Mouse (Mus musculus) kidney, postnatal 0 days (tissue): ENCODE results near the gene Micu1. TPM values are rescaled to one million over a fixed set of nuclear protein-coding genes. Genes with fewer than 3 reads are reported as not detected.

Experiments used
- ATAC-seq: fragments of 200-750 bp; cut with Nextera tagmentation; replicated peaks from 2 replicates; pipeline ENCODE4 v1.8.0; 2017; ENCODE audit warnings: low read depth, moderate number of reproducible peaks, moderate TSS enrichment, moderate library complexity; ENCODE audit not compliant: low FRiP score
- DNase-seq: peaks from one replicate; pipeline ENCODE4 v3.0.0-alpha.2; 2016; ENCODE audit warnings: low spot score
- H3K27ac ChIP-seq: fragments of 300-500 bp; sonication (generic); 2 replicates; pipeline ENCODE4 v1.5.1; 2014; ENCODE audit warnings: mild to moderate bottlenecking
- H3K27me3 ChIP-seq: fragments of 300-500 bp; sonication (generic); 2 replicates; pipeline ENCODE4 v1.6.1; 2014; ENCODE audit warnings: low read length, mixed read lengths; ENCODE audit not compliant: insufficient read depth
- H3K36me3 ChIP-seq: fragments of 300-500 bp; sonication (generic); 2 replicates; pipeline ENCODE4 v1.6.1; 2014; ENCODE audit warnings: low read length, mixed read lengths; ENCODE audit not compliant: insufficient read depth
- H3K4me1 ChIP-seq: fragments of 300-500 bp; sonication (generic); replicated peaks from 2 replicates; pipeline ENCODE4 v1.6.1; 2014; ENCODE audit warnings: antibody characterized with exemption, low read length, mixed read lengths; ENCODE audit not compliant: insufficient read depth
- H3K4me2 ChIP-seq: fragments of 300-500 bp; sonication (generic); 2 replicates; pipeline ENCODE4 v1.6.1; 2014; ENCODE audit warnings: mild to moderate bottlenecking, low read length, moderate library complexity, mixed read lengths
- H3K4me3 ChIP-seq: fragments of 300-500 bp; sonication (generic); replicated peaks from 2 replicates; pipeline ENCODE4 v1.5.1; 2014; ENCODE audit warnings: low read depth, low read length
- H3K9ac ChIP-seq: fragments of 300-500 bp; sonication (generic); 2 replicates; pipeline ENCODE4 v1.6.1; 2014; ENCODE audit warnings: low read depth, low read length
- H3K9me3 ChIP-seq: fragments of 300-500 bp; sonication (generic); replicated peaks from 2 replicates; pipeline ENCODE4 v1.6.1; 2016; ENCODE audit warnings: low read length, inconsistent platforms, mixed read lengths
- CTCF ChIP-seq: IDR thresholded peaks from 2 replicates; pipeline ENCODE4 v1.5.1; 2016; ENCODE audit warnings: antibody characterized with exemption, low read depth, mild to moderate bottlenecking, moderate library complexity
- WGBS: fragments of 180-500 bp; shearing (Covaris S2); extraction: QIAGEN DNeasy Blood & Tissue Kit; methylation state at CpG from one replicate; pipeline ENCODE4 v1.1.7; 2014; 5-methylcytosine and 5-hydroxymethylcytosine counted together
- polyA plus RNA-seq: library from polyadenylated mRNA; unstranded; fragments of >200 nt; fragmentation: Nextera tagmentation; extraction: Ambion mirVana; gene quantifications from 2 replicates; pipeline ENCODE4 v1.2.1, GENCODE M21; 2015

Micu1 gene
- polyA plus RNA-seq, 1 experiment from 2014 or later: 60.9 TPM

DNA sequence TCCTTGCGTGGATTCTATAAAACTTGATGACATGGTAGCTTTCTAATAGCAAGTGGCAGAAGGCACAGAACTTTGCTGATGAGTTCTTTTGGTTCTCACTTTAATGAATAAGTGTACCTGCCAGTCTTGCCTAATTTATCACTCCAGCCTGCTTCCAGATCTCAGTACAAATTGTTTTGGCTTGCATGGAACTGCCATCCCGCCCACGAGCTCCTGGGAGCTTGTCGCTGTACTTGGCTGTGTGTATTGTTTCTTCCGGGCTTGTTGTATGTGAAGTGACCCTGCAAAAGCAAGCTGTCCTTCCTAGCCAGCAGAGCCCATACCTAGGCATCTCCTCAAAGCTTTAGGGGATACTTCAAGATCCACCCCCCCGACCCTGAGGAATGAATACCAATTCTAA, 114.3 kb downstream of the Micu1 start:
- no peaks in the 10 kb centered on the region for H3K4me1 ChIP-seq
- no peak for TF ChIP-seq CTCF
- no peaks in the 10 kb centered on the region for H3K27me3 ChIP-seq
- H3K4me2 ChIP-seq: no peak overlapping the region
- WGBS: 74% methylated on average over 6 of the region's 6 CpGs
- H3K9me3 ChIP-seq: no peaks in the 10 kb centered on the region
- DNase-seq: no peak
- H3K36me3 ChIP-seq: no peaks in the 10 kb centered on the region
- H3K9ac ChIP-seq: no peak overlapping the region
- H3K27ac ChIP-seq: no peak overlapping the region
- ATAC-seq: no peak
- no peak overlapping the region for H3K4me3 ChIP-seq

DNA sequence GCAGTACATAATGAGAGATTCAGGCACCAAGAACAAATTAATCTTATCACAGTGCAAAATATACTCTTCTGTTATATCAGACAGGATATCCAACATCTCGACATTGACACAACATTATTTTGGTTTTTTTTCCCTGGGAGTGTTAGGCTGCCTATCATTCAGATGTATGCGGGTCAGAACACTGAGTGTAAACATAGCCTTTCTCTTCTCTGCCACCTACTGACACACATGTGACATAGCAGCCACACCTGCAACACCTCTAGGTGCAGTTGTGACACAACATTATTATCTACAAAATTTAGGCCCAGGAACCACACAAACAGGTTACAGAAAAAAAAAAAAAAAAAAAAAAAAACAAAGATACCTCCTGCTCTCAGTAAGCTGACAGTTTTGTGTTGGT, 115.3 kb downstream of the Micu1 start:
- Histone ChIP-seq H3K4me1 (no peaks in the 10 kb centered on the region), H3K27me3 (no peaks in the 10 kb centered on the region)

DNA sequence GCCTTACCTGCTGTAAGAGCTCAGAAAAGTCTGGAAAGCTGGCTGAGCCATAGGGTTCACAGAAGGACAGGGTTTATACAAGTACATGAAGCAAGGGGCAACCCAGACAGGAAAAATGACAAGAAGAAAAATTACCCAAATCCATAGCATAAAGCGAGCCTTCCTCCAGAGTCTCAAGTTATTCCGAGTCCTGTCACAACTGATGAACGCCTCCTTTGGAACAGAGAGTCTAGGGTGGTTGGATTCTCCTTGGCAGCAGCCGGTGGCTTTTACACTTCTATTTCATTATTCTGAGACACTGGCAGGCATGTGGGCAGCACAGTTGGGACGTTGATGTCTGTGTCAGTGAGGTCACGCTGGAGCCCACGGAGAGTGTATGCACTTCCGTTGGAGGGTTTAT, 115.7 kb downstream of the Micu1 start:
- H3K9me3 ChIP-seq: no peaks in the 10 kb centered on the region
- H3K4me2 ChIP-seq: no peak overlapping the region
- no peaks in the 10 kb centered on the region for H3K4me1 ChIP-seq
- H3K27me3 ChIP-seq: no peaks in the 10 kb centered on the region
- H3K27ac ChIP-seq: no peak overlapping the region
- H3K4me3 ChIP-seq: no peak overlapping the region
- H3K9ac ChIP-seq: no peak overlapping the region
- 72% methylated on average over 8 of the region's 8 CpGs for WGBS
- ATAC-seq (no peak), DNase-seq (no peak)
- no peaks in the 10 kb centered on the region for H3K36me3 ChIP-seq
- no peak for TF ChIP-seq CTCF

More for the DNA sequence above, 115.3 kb downstream of the Micu1 start:
- Histone ChIP-seq H3K4me2 (no peak overlapping the region), H3K9me3 (no peaks in the 10 kb centered on the region), H3K4me3 (no peak overlapping the region), H3K27ac (no peak overlapping the region), H3K9ac (no peak overlapping the region), H3K36me3 (no peaks in the 10 kb centered on the region)
- DNase-seq (peak; percentile 44), ATAC-seq (no peak)
- WGBS: 23% methylated on average over 2 of the region's 2 CpGs
- peak; percentile 73 for TF ChIP-seq CTCF

DNA sequence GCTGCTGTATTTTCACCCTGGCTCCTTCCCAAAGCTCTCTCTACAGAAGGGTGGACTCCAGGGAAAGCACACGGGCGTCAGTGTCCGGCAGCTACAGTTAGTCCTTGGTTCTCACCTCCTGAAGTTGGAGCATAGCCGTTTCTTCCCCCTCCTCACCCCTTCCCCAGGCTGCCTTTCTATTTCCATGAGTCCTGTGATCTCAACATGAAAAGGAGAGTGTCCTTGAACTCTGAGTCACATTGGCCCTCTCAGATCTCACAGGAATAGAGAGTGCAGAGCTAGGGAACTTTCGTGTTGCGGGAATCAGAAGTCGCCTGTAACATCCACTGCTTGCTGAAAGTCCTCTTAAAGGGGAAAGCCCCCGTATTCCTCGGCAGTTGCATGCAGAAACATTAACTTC, 116.9 kb downstream of the Micu1 start:
- no peak overlapping the region for H3K4me2 ChIP-seq
- no peaks in the 10 kb centered on the region for H3K27me3 ChIP-seq
- DNase-seq: no peak
- ATAC-seq: no peak
- 75% methylated on average over 9 of the region's 9 CpGs for WGBS
- H3K36me3 ChIP-seq: no peaks in the 10 kb centered on the region
- 0 out of 2 replicates have a peak overlapping the region, but pooled peaks have one; percentile 8 for H3K9ac ChIP-seq
- H3K27ac ChIP-seq: no peak overlapping the region
- H3K4me3 ChIP-seq: no peak overlapping the region
- no peak for TF ChIP-seq CTCF
- no peaks in the 10 kb centered on the region for H3K4me1 ChIP-seq
- no peaks in the 10 kb centered on the region for H3K9me3 ChIP-seq

DNA sequence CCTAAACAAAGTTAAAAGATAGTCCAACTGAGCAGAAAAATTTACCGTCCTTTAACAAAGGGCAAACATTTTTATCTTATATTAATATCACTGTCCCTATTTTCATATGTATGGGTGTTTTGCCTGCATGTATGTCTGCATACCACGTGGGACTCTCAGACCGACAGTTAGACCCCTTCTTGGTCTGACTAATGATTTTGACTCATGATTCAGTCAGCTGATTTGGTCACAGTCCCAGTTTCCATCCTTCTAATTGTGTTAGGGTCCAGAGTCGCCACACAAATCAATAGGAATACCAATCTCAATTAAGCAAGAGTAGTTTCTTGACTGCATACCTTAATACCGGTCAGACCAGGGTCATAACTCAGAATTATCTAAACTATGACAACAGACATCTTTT, 118.6 kb downstream of the Micu1 start:
- 91% methylated on average over 5 of the region's 5 CpGs for WGBS
- Histone ChIP-seq H3K27me3 (no peaks in the 10 kb centered on the region), H3K4me3 (no peak overlapping the region), H3K9ac (no peak overlapping the region), H3K4me2 (no peak overlapping the region), H3K36me3 (no peaks in the 10 kb centered on the region), H3K27ac (no peak overlapping the region), H3K4me1 (no peaks in the 10 kb centered on the region), H3K9me3 (no peaks in the 10 kb centered on the region)
- no peak for TF ChIP-seq CTCF
- DNase-seq (no peak), ATAC-seq (no peak)

DNA sequence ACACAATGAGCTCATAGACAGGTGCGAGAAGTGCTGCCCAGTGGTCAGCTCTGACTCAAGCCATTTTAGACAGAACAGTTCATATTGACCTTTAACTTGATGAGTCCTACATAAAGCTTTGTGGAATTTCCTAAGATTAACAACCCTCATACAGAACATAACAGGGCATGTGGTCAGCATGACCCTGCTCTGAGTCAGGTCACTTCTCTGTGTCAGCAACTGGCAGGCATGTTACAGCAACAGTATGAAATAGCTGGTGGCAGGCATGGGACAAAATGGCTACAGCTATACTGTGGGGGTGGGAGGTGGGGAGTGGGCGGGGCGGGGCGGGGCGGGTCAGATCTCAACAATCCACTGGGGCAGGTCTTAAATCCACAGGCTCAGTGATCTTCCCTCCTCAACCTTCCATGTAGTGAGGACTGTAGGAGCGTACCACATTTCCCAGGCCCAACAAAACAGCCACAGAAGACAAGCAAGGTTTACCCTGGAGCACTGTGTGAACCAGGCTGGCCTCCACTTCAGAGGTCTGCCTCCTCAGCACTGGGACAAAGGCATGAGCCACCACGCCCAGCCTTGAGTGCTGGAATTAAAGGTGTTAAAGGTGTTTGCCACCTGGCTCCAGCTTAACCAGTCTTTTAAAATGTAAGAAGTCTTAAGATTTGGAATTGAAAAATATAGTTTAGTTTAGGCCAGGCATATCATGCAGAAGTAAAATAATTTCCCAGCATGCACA, 119.2 kb downstream of the Micu1 start:
- Histone ChIP-seq H3K27ac (no peak overlapping the region), H3K4me1 (no peaks in the 10 kb centered on the region), H3K9ac (no peak overlapping the region), H3K27me3 (no peaks in the 10 kb centered on the region), H3K9me3 (no peaks in the 10 kb centered on the region), H3K36me3 (no peaks in the 10 kb centered on the region), H3K4me3 (no peak overlapping the region), H3K4me2 (no peak overlapping the region)
- ATAC-seq (no peak; the same call in 1 of the 2 replicates), DNase-seq (no peak)
- TF ChIP-seq CTCF: no peak
- WGBS: 91% methylated on average over 7 of the region's 7 CpGs

DNA sequence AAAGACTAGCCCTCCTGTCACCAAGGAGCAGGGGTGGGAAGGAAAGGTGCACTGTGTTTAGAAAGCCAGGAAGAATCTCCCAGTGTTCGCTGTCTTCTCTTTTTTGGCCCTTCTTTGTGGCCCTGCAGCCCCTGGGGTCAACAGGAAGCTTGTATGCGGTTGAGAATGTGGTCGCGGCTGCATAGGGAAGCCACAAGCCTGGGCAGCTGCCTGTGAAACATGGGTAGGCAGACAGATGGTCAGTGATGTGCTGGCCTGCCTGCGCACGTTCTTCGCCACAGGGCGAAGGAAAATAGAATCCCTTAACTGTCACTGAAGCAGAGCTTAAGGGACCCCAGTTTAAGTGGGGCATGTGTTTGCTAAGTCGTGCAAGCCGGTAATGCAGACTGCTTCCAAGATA, 120.6 kb downstream of the Micu1 start:
- Histone ChIP-seq H3K9me3 (no peaks in the 10 kb centered on the region), H3K36me3 (peaks cover 7% of the 10 kb centered on the region; the same call in 1 of the 2 replicates), H3K4me1 (no peaks in the 10 kb centered on the region), H3K4me2 (no peak overlapping the region), H3K27ac (no peak overlapping the region), H3K27me3 (no peaks in the 10 kb centered on the region), H3K4me3 (no peak overlapping the region), H3K9ac (no peak overlapping the region)
- no peak for TF ChIP-seq CTCF
- WGBS: 82% methylated on average over 10 of the region's 10 CpGs
- no peak for ATAC-seq
- DNase-seq: no peak
